Mouse (Mus musculus) liver, embryonic 14.5 days (tissue): ENCODE measurements at regions not wholly inside any gene's neighbourhood (a gene's known extent, or its start where the extent isn't known, plus 50 kb on each side); places are given as distances from the start of the nearest gene placed in this dataset. TPM values are rescaled to one million over a fixed set of nuclear protein-coding genes. Genes with fewer than 3 reads are reported as not detected.

Experiments
- ATAC-seq: fragments of 200-750 bp; cut with Nextera tagmentation; 2 replicates; pipeline ENCODE4 v1.8.0; 2017; ENCODE audit warnings: moderate number of reproducible peaks, mild to moderate bottlenecking, moderate library complexity; ENCODE audit not compliant: insufficient read depth
- DNase-seq, 3 experiments: peaks; one replicate each; pipeline ENCODE4 v3.0.0-alpha.2; 2012 to 2013; ENCODE audit warnings: low read depth in 3 of 3, low spot score in 3 of 3
- H3K27ac ChIP-seq: fragments of 300-500 bp; sonication (generic); 2 replicates; pipeline ENCODE4 v1.5.1; 2014; ENCODE audit warnings: moderate library complexity, mild to moderate bottlenecking, control low read depth, inconsistent platforms
- H3K27me3 ChIP-seq: fragments of 300-500 bp; sonication (generic); 2 replicates; pipeline ENCODE4 v1.6.1; 2014; ENCODE audit warnings: mild to moderate bottlenecking, low read length, moderate library complexity; ENCODE audit not compliant: control insufficient read depth, insufficient read depth
- H3K36me3 ChIP-seq: fragments of 300-500 bp; sonication (generic); replicated peaks from 2 replicates; pipeline ENCODE4 v1.6.1; 2014; ENCODE audit warnings: low read depth; ENCODE audit not compliant: control insufficient read depth, insufficient read depth
- H3K4me1 ChIP-seq, 2 experiments: fragments of 200-500 bp in 1 of 2; fragments of 300-500 bp in 1 of 2; sonication (generic) in 1 of 2; replicated peaks; 2 replicates each; pipeline ENCODE4 v1.6.1; 2012 to 2014; ENCODE audit warnings: antibody characterized with exemption in 1 of 2, inconsistent platforms in 1 of 2, low read length in 1 of 2; ENCODE audit not compliant: control insufficient read depth in 2 of 2, insufficient read depth in 2 of 2
- H3K4me2 ChIP-seq: fragments of 300-500 bp; sonication (generic); 2 replicates; pipeline ENCODE4 v1.6.1; 2014; ENCODE audit warnings: low read depth, mild to moderate bottlenecking, control low read depth, moderate library complexity
- H3K4me3 ChIP-seq, 2 experiments: fragments of 200-500 bp in 1 of 2; fragments of 300-500 bp in 1 of 2; sonication (generic) in 1 of 2; 2 replicates each; pipeline ENCODE4 v1.5.1; 2012 to 2014; ENCODE audit warnings: low read depth in 2 of 2, low read length in 2 of 2, mild to moderate bottlenecking in 2 of 2, control low read depth in 1 of 2, inconsistent platforms in 1 of 2, moderate library complexity in 1 of 2; ENCODE audit not compliant: insufficient read depth in 1 of 2
- H3K9ac ChIP-seq: fragments of 300-500 bp; sonication (generic); replicated peaks from 2 replicates; pipeline ENCODE4 v1.6.1; 2014; ENCODE audit warnings: mild to moderate bottlenecking, control low read depth, moderate library complexity
- H3K9me3 ChIP-seq: fragments of 300-500 bp; sonication (generic); 2 replicates; pipeline ENCODE4 v1.6.1; 2016; ENCODE audit warnings: low read length, mixed read lengths; ENCODE audit not compliant: control insufficient read depth
- CTCF ChIP-seq: IDR thresholded peaks from 2 replicates; pipeline ENCODE4 v1.5.1; 2016; ENCODE audit warnings: antibody characterized with exemption, low read depth, control low read depth
- EP300 ChIP-seq: IDR thresholded peaks from 2 replicates; pipeline ENCODE4 v1.6.1; 2016; ENCODE audit warnings: antibody characterized with exemption, low read depth
- WGBS: fragments of 180-500 bp; shearing (Covaris S2); extraction: QIAGEN DNeasy Blood & Tissue Kit; methylation state at CpG from one replicate; pipeline ENCODE4 v1.1.7; 2014; ENCODE audit not compliant: insufficient replicate concordance; 5-methylcytosine and 5-hydroxymethylcytosine counted together
- microRNA-seq: library from miRNA; unstranded; fragments of <30 nt; microRNA quantifications from one replicate; pipeline ENCODE4, GENCODE M21; 2016

GRCm38 (mm10) chr13:60544363-60544762 lies 57.4 kb upstream of the Dapk1 start:
- Histone ChIP-seq H3K9ac (no peak overlapping the region), H3K4me3 (no peak overlapping the region), H3K36me3 (no peaks in the 10 kb centered on the region), H3K27ac (no peak overlapping the region), H3K4me1 (peaks cover 6 to 25% of the 10 kb centered on the region in 2 experiments; a peak in 3 of 4 replicates), H3K4me2 (no peak overlapping the region), H3K27me3 (no peaks in the 10 kb centered on the region), H3K9me3 (no peaks in the 10 kb centered on the region)
- 37% methylated on average over 3 of the region's 3 CpGs for WGBS
- DNase-seq, result peak in 1 of 3 experiments; percentile 3
- peak; percentile 56; the same call in 1 of the 2 replicates for ATAC-seq
- no peak for TF ChIP-seq CTCF
- TF ChIP-seq EP300, result peak; percentile 66

GRCm38 (mm10) chr13:60545999-60546733 lies 55.6 kb upstream of the Dapk1 start:
- no peaks in the 10 kb centered on the region for H3K36me3 ChIP-seq
- TF ChIP-seq CTCF (no peak), EP300 (no peak)
- no peak overlapping the region for H3K4me3 ChIP-seq
- peaks cover 4 to 13% of the 10 kb centered on the region in 2 experiments; a peak in 3 of 4 replicates for H3K4me1 ChIP-seq
- WGBS, result 65% methylated on average over 2 of the region's 2 CpGs
- ATAC-seq (no peak), DNase-seq (no peak)
- no peak overlapping the region for H3K4me2 ChIP-seq
- no peaks in the 10 kb centered on the region for H3K27me3 ChIP-seq
- no peak overlapping the region for H3K9ac ChIP-seq
- no peak overlapping the region for H3K27ac ChIP-seq
- H3K9me3 ChIP-seq, result no peaks in the 10 kb centered on the region

Small RNAs in the stretch of these regions (microRNA-seq; reads per million reads assigned to microRNA genes)
- gene Gm24999, result not detected
- gene Gm25000, result not detected
